Mouse (Mus musculus) bone marrow, adult 2 months (tissue): ENCODE measurements around the gene Nol4l.

Source experiments
- CTCF ChIP-seq: fragments of 200-500 bp; IDR thresholded peaks from 2 replicates; pipeline ENCODE4 v1.5.1; 2011; ENCODE audit warnings: low read length, control low read depth; ENCODE audit not compliant: control insufficient read depth, insufficient read depth
- POLR2A ChIP-seq: fragments of 200-500 bp; IDR thresholded peaks from 2 replicates; pipeline ENCODE4 v1.6.1; 2011; ENCODE audit warnings: low read depth, mild to moderate bottlenecking, control low read depth, low read length, borderline replicate concordance; ENCODE audit not compliant: control insufficient read depth

GRCm38 (mm10) chr2:153484071-153484470 lies 45.7 kb downstream of the Nol4l start:
- TF ChIP-seq CTCF (no peak), POLR2A (no peak)
